Mouse (Mus musculus): ENCODE results near the gene Stat5a. TPM values are rescaled to one million over a fixed set of nuclear protein-coding genes. Genes with fewer than 3 reads are reported as not detected.

Gene Stat5a
- polyA plus RNA-seq, 1 experiment from 2014 or later: 1.9 TPM

DNA sequence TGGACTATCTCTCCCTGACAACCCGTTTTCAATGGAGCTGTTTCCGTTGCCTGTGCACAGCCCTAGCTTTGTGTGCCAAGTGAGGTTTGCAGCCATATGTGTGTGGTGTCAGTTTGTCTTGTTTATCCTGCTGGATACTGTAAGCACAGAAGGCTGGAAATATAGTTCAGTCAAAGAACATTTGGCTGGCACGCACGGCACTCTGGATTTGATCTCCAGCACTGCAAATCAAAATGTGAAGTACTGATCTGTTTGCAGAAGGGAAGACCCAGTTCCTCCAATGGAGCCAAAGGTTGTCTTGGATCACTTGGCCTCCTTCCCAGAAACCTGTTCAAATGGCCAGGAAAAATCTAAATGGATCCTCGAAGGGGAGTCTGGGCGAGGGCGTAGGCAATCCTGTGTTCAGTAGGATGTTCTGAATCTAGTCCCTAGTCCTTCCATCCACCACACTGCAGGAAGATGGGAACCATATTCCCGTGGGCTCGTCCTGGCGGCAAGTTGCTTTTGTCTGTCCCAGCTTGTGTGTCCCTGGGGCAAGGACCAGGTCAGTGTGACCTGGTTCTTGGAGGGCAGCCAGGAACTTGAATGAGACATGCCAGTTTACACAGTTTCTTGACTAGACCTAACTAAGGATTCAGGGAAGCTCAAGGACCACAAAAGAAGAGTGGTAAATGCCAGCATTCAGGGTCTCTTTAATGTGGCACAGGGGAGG is 11.3 kb downstream of the Stat5a start:
- Histone ChIP-seq H3K4me1 (no peaks in the 10 kb centered on the region), H3K4me2 (replicated peaks) (no peak overlapping the region), H3K27me3 (replicated peaks) (no peaks in the 10 kb centered on the region), H3K9me3 (no peaks in the 10 kb centered on the region), H3K9ac (no peak overlapping the region), H3K4me3 (no peak overlapping the region), H3K36me3 (no peaks in the 10 kb centered on the region), H3K27ac (no peak overlapping the region)
- 87% methylated on average over 10 of the region's 10 CpGs for WGBS
- ATAC-seq (ENCODE audit: low FRiP score, low read depth): no peak

DNA sequence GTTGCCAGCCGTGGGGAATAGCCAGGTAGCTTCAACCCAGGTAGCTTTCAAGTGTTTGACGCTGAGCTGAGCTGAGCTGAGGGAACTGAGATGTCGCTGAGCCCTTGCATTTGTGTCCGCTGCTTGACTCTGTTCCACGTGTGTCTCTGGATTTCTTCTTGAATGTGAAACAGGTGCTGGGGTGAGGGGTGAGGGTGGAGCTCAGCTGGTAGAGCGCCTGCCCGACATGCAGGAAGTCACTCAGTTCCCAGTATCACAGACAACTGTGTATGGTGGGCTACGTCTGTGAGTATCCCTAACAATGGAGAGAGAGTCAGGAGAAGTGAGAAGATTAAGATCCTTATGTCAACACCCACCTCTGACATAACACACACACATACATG is 11.8 kb downstream of the Stat5a start:
- Histone ChIP-seq H3K27me3 (replicated peaks) (no peaks in the 10 kb centered on the region), H3K4me1 (no peaks in the 10 kb centered on the region), H3K4me3 (no peak overlapping the region), H3K36me3 (no peaks in the 10 kb centered on the region), H3K27ac (no peak overlapping the region), H3K9ac (no peak overlapping the region), H3K9me3 (no peaks in the 10 kb centered on the region), H3K4me2 (replicated peaks) (no peak overlapping the region)
- 79% methylated on average over 8 of the region's 8 CpGs for WGBS
- ATAC-seq (ENCODE audit: low FRiP score, low read depth): no peak

- Histone ChIP-seq H3K27ac (no peak overlapping the region), H3K4me3 (no peak overlapping the region), H3K27me3 (replicated peaks) (no peaks in the 10 kb centered on the region), H3K4me1 (no peaks in the 10 kb centered on the region), H3K36me3 (no peaks in the 10 kb centered on the region), H3K9me3 (no peaks in the 10 kb centered on the region), H3K4me2 (replicated peaks) (no peak overlapping the region), H3K9ac (no peak overlapping the region)
- WGBS: 79% methylated on average over 3 of the region's 3 CpGs
- no peak for ATAC-seq (ENCODE audit: low FRiP score, low read depth)
Measured at GRCm38 (mm10) chr11:100875761-100876160, 16.6 kb downstream of the Stat5a start.

GRCm38 (mm10) chr11:100879321-100880078 is 20.3 kb downstream of the Stat5a start:
- ATAC-seq (ENCODE audit: low FRiP score, low read depth): no peak
- no peak overlapping the region for H3K4me2 ChIP-seq (replicated peaks)
- no peaks in the 10 kb centered on the region for H3K4me1 ChIP-seq
- no peak overlapping the region for H3K9ac ChIP-seq
- H3K9me3 ChIP-seq: no peaks in the 10 kb centered on the region
- 82% methylated on average over 15 of the region's 15 CpGs for WGBS
- no peaks in the 10 kb centered on the region for H3K27me3 ChIP-seq (replicated peaks)
- no peaks in the 10 kb centered on the region for H3K36me3 ChIP-seq
- H3K27ac ChIP-seq: no peak overlapping the region
- H3K4me3 ChIP-seq: no peak overlapping the region

GRCm38 (mm10) chr11:100883640-100884039 is 24.5 kb downstream of the Stat5a start:
- no peaks in the 10 kb centered on the region for H3K9me3 ChIP-seq
- WGBS: 88% methylated on average over 10 of the region's 10 CpGs
- H3K4me2 ChIP-seq (replicated peaks): no peak overlapping the region
- no peak overlapping the region for H3K27ac ChIP-seq
- no peak overlapping the region for H3K4me3 ChIP-seq
- no peaks in the 10 kb centered on the region for H3K4me1 ChIP-seq
- H3K36me3 ChIP-seq: peaks cover 14% of the 10 kb centered on the region; the same call in 1 of the 2 replicates
- no peak for ATAC-seq (ENCODE audit: low FRiP score, low read depth)
- H3K9ac ChIP-seq: no peak overlapping the region
- no peaks in the 10 kb centered on the region for H3K27me3 ChIP-seq (replicated peaks)

DNA sequence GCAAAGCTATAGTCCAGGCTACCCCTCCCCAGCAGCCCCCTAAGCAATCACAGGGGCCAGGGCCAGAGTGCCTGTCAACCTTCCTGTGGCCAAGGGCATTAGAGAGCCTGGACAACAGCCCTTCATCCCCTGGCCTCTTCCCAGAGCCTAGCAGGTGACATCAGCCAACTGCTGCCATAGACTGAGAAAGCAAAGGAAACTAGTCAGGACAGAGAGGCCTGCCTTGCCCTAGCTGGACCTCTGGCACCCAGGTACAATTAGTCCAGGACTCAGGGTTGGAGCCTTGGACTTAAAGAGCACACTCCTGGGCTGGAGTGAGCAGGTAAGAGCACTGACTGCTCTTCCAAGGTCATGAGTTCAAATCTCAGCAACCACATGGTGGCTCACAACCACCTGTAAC is 26.3 kb downstream of the Stat5a start:
- Histone ChIP-seq H3K4me1 (no peaks in the 10 kb centered on the region), H3K9me3 (no peaks in the 10 kb centered on the region), H3K36me3 (peaks cover 21% of the 10 kb centered on the region), H3K9ac (no peak overlapping the region), H3K4me3 (no peak overlapping the region), H3K4me2 (replicated peaks) (no peak overlapping the region), H3K27me3 (replicated peaks) (no peaks in the 10 kb centered on the region), H3K27ac (no peak overlapping the region)
- ATAC-seq (ENCODE audit: low FRiP score, low read depth): no peak

DNA sequence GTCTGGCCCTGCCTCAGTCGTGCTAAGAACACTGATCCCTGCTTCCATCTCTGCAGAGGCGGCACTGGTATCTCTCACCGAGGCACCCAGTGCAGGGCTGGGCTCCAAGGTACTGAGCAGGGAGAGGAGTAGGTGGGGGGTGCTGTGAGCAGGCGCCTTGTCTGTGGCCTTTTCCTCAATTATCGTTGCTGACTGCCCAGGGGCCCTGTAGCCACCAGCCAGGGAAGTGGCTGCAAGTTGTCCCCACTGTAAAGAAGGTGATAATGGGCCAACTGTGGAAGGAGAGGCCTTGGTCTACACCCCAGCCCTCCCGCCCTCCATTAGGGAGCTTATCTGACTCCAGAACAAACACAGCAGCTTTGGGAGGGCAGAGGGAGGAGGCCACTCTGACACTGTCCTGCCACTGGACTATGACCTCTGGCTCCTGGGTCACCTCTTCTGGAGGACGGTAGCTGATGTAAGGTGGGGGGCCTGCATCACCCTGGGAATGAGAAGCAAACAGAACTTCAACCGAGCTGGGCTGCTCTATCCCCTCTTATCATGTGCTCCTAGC is 27.1 kb downstream of the Stat5a start:
- whole genome bisulfite sequencing: 71% methylated on average over 8 of the region's 8 CpGs
- no peak overlapping the region for H3K27ac ChIP-seq

DNA sequence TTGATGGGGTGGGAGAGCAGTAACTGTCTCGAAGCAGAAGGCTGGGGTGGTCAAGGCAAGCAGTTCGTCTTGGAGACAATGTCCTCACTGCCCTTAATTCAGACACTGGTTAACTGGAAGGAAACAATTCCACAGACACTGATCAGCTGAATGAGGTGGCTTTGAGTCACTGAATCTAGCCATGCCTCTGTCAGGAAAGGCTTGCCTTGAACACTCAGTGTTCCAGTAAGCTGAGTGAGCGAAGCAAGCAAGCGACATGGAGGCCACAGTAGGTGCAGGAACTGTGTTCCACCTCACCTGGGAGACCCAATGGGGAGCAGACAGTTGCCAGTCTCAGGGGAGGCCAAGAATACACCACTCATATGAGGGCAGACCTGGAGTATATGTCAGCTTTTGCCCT is 28.1 kb downstream of the Stat5a start:
- Histone ChIP-seq H3K4me3 (no peak overlapping the region), H3K27me3 (replicated peaks) (no peaks in the 10 kb centered on the region), H3K4me1 (no peaks in the 10 kb centered on the region), H3K4me2 (replicated peaks) (no peak overlapping the region), H3K27ac (no peak overlapping the region), H3K36me3 (peaks cover 33% of the 10 kb centered on the region), H3K9ac (no peak overlapping the region), H3K9me3 (no peaks in the 10 kb centered on the region)
- no peak for ATAC-seq (ENCODE audit: low FRiP score, low read depth)
- WGBS: 82% methylated on average over 4 of the region's 4 CpGs

More for the DNA sequence above, 27.1 kb downstream of the Stat5a start:
- no peaks in the 10 kb centered on the region for H3K27me3 ChIP-seq (replicated peaks)
- no peaks in the 10 kb centered on the region for H3K9me3 ChIP-seq
- H3K4me2 ChIP-seq (replicated peaks): no peak overlapping the region
- H3K36me3 ChIP-seq: peaks cover 29% of the 10 kb centered on the region
- no peak overlapping the region for H3K9ac ChIP-seq
- no peaks in the 10 kb centered on the region for H3K4me1 ChIP-seq
- no peak for ATAC-seq (ENCODE audit: low FRiP score, low read depth)
- H3K4me3 ChIP-seq: no peak overlapping the region

- WGBS: 81% methylated on average over 3 of the region's 3 CpGs
- H3K27me3 ChIP-seq (replicated peaks): no peaks in the 10 kb centered on the region
- no peak for ATAC-seq (ENCODE audit: low FRiP score, low read depth)
- H3K4me2 ChIP-seq (replicated peaks): no peak overlapping the region
- no peaks in the 10 kb centered on the region for H3K9me3 ChIP-seq
- H3K27ac ChIP-seq: no peak overlapping the region
- no peaks in the 10 kb centered on the region for H3K4me1 ChIP-seq
- no peak overlapping the region for H3K9ac ChIP-seq
- no peak overlapping the region for H3K4me3 ChIP-seq
- H3K36me3 ChIP-seq: peaks cover 38% of the 10 kb centered on the region
Measured at GRCm38 (mm10) chr11:100887764-100888163, 28.6 kb downstream of the Stat5a start.

GRCm38 (mm10) chr11:100888348-100888820 is 29.2 kb downstream of the Stat5a start:
- Histone ChIP-seq H3K4me2 (replicated peaks) (no peak overlapping the region), H3K4me3 (no peak overlapping the region), H3K27ac (no peak overlapping the region), H3K9me3 (no peaks in the 10 kb centered on the region), H3K4me1 (no peaks in the 10 kb centered on the region), H3K27me3 (replicated peaks) (no peaks in the 10 kb centered on the region), H3K9ac (no peak overlapping the region), H3K36me3 (peaks cover 43% of the 10 kb centered on the region)
- WGBS: 65% methylated on average over 10 of the region's 10 CpGs
- ATAC-seq (ENCODE audit: low FRiP score, low read depth): no peak

- H3K36me3 ChIP-seq: peaks cover 48% of the 10 kb centered on the region
- H3K27me3 ChIP-seq (replicated peaks): no peaks in the 10 kb centered on the region
- WGBS: 88% methylated on average over 6 of the region's 6 CpGs
- 0 out of 2 replicates have a peak, but pooled peaks cover 4% of the 10 kb centered on the region for H3K4me1 ChIP-seq
- ATAC-seq (ENCODE audit: low FRiP score, low read depth): no peak
- no peak overlapping the region for H3K9ac ChIP-seq
- no peak overlapping the region for H3K4me3 ChIP-seq
- no peaks in the 10 kb centered on the region for H3K9me3 ChIP-seq
- H3K27ac ChIP-seq: no peak overlapping the region
- H3K4me2 ChIP-seq (replicated peaks): no peak overlapping the region
Measured at GRCm38 (mm10) chr11:100890481-100890880, 31.3 kb downstream of the Stat5a start.

- WGBS: 70% methylated on average over 15 of the region's 15 CpGs
- ATAC-seq (ENCODE audit: low FRiP score, low read depth): no peak
- H3K4me3 ChIP-seq: no peak overlapping the region
- H3K9ac ChIP-seq: no peak overlapping the region
- no peak overlapping the region for H3K27ac ChIP-seq
- H3K36me3 ChIP-seq: peaks cover 43% of the 10 kb centered on the region
- no peaks in the 10 kb centered on the region for H3K9me3 ChIP-seq
- no peak overlapping the region for H3K4me2 ChIP-seq (replicated peaks)
- H3K27me3 ChIP-seq (replicated peaks): no peaks in the 10 kb centered on the region
- H3K4me1 ChIP-seq: 0 out of 2 replicates have a peak, but pooled peaks cover 4% of the 10 kb centered on the region
Measured at GRCm38 (mm10) chr11:100891256-100892123, 32.3 kb downstream of the Stat5a start.

Measured in neural tube, embryonic 12.5 days (tissue).